Comparison of ENCODE assay signal across 8 mouse cellular contexts in the genomic region with DNA sequence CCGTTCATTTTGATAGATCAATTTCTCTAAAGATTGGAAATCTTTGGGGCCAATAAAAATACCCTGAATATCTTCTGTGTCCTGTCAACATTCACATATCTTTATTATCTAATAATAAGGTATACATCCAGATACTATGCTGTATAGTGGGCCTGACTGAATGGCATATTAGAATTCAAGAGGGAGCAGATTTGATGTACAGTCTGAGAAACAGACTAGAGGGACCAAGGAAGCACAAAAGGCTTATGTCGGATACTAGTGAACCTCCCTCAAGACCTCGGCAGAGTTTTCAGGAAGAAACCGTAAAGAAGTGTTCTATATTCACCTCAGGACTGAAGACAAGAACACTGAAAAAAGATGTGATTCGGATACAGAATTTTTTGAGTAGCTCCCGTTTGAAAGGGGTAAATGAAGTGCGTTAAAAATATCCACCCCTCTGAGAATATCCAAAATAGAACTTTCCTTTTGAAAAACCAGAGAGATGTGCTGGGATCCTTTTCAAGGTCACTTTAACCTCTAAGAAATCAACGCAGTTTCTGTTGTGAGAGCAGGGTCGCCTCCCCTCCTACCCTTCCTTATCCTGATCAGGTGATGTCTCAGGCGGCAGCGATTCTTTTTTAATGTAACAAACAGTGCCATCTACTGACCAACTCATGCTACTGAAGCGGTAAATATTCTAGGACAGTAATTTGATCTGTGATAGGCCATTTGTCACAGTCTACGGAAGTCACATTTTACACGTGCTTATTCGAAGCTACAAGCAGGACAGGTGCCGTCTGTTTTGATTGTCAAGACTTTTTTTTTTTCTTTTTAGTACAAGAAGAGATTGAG.
DNase-seq lines count a peak whose midpoint lies in the region; ATAC-seq and TF ChIP-seq lines count a peak whose summit lies in the region.

No protein-coding gene starts in this region.

- WGBS in forebrain, embryonic 15.5 days = 17% methylated on average over 16 of the region's 16 CpGs
- 31% methylated on average over 16 of the region's 16 CpGs for whole genome bisulfite sequencing in hindbrain, embryonic 10.5 days
- WGBS in lung, postnatal 0 days = 20% methylated on average over 16 of the region's 16 CpGs

- no peaks in the 10 kb centered on the region for H3K27me3 ChIP-seq in forebrain, embryonic 15.5 days
- H3K27me3 ChIP-seq in hindbrain, embryonic 10.5 days (ENCODE audit: insufficient read depth, poor library complexity, severe bottlenecking) = no peaks in the 10 kb centered on the region
- no peaks in the 10 kb centered on the region for H3K27me3 ChIP-seq in lung, postnatal 0 days (replicated peaks; ENCODE audit: insufficient read depth, low read length)

- H3K4me3 ChIP-seq in forebrain, embryonic 15.5 days = peak overlapping the region; percentile 4; the same call in 1 of the 2 replicates
- no peak overlapping the region for H3K4me3 ChIP-seq in hindbrain, embryonic 10.5 days
- peak overlapping the region; percentile 26 for H3K4me3 ChIP-seq in layer of hippocampus, adult 2 months
- H3K4me3 ChIP-seq in lung, postnatal 0 days (ENCODE audit: low read depth, low read length) = no peak overlapping the region

- H3K27ac ChIP-seq in forebrain, embryonic 15.5 days (replicated peaks) = no peak overlapping the region
- no peak overlapping the region for H3K27ac ChIP-seq in hindbrain, embryonic 10.5 days
- H3K27ac ChIP-seq in layer of hippocampus, adult 2 months = peak overlapping the region; percentile 74
- no peak overlapping the region for H3K27ac ChIP-seq in lung, postnatal 0 days (ENCODE audit: low read length)

- peak; percentile 76 for ATAC-seq in cerebellum, adult (ENCODE audit: insufficient number of reproducible peaks, low FRiP score, low TSS enrichment)
- peak; percentile 89 for ATAC-seq in forebrain, embryonic 15.5 days (replicated peaks)
- ATAC-seq in lung, postnatal 0 days = peak; percentile 52; the same call in 1 of the 2 replicates

- TF ChIP-seq EP300 in lung, postnatal 0 days (IDR thresholded peaks at IDR 0.05) = peak; percentile 40; the same call in 1 of the 2 replicates

- peak overlapping the region; percentile 35; the same call in 1 of the 2 replicates for H3K4me2 ChIP-seq in forebrain, embryonic 15.5 days (replicated peaks)
- H3K4me2 ChIP-seq in lung, postnatal 0 days (replicated peaks; ENCODE audit: low read depth, low read length) = peak overlapping the region; percentile 14; the same call in 1 of the 2 replicates

- no peaks in the 10 kb centered on the region for H3K9me3 ChIP-seq in forebrain, embryonic 15.5 days
- H3K9me3 ChIP-seq in hindbrain, embryonic 10.5 days = no peaks in the 10 kb centered on the region
- no peaks in the 10 kb centered on the region for H3K9me3 ChIP-seq in lung, postnatal 0 days (ENCODE audit: low read length)

- peaks cover 8% of the 10 kb centered on the region; the same call in 1 of the 2 replicates for H3K4me1 ChIP-seq in forebrain, embryonic 15.5 days
- H3K4me1 ChIP-seq in hindbrain, embryonic 10.5 days (replicated peaks) = no peaks in the 10 kb centered on the region
- no peaks in the 10 kb centered on the region for H3K4me1 ChIP-seq in lung, postnatal 0 days (ENCODE audit: insufficient read depth, low read depth, low read length)

- TF ChIP-seq CTCF in layer of hippocampus, adult 2 months (conservative IDR thresholded peaks at IDR 0.05) = peak; percentile 92
- TF ChIP-seq CTCF in lung, postnatal 0 days (IDR thresholded peaks at IDR 0.05) = peak; percentile 84

- no peak overlapping the region for H3K9ac ChIP-seq in forebrain, embryonic 15.5 days (replicated peaks)
- no peak overlapping the region for H3K9ac ChIP-seq in lung, postnatal 0 days (replicated peaks; ENCODE audit: low read depth)

- peak; percentile 62 for DNase-seq in Muller cell, postnatal 12 days (ENCODE audit: inconsistent ontology term)
- DNase-seq in hindbrain, embryonic 10.5 days (ENCODE audit: low spot score) = peak; percentile 35
- peak; percentile 58 to 71 for DNase-seq in layer of hippocampus, adult 2 months (ENCODE audit: low spot score in 2 of 2)
- DNase-seq in lung, postnatal 0 days (ENCODE audit: low spot score) = peak; percentile 74
- peak; percentile 37 for DNase-seq in ovary, postnatal 14 days (ENCODE audit: low spot score)
- no peak for DNase-seq in T-cell, adult 2 months (ENCODE audit: low spot score)

- no peaks in the 10 kb centered on the region for H3K36me3 ChIP-seq in forebrain, embryonic 15.5 days
- H3K36me3 ChIP-seq in hindbrain, embryonic 10.5 days = no peaks in the 10 kb centered on the region
- H3K36me3 ChIP-seq in lung, postnatal 0 days (ENCODE audit: insufficient read depth, low read length) = no peaks in the 10 kb centered on the region

Comparison
In these comparisons a context has a peak if more than half of its experiments do, and no peak if none do; other contexts are left out.
1. H3K4me3 ChIP-seq: peak in forebrain, embryonic 15.5 days (single experiment) and layer of hippocampus, adult 2 months (single experiment); none in hindbrain, embryonic 10.5 days (single experiment) and lung, postnatal 0 days (single experiment).
2. Peak in every context shown above with its lines, with median percentiles within 50 percentile points of each other: ATAC-seq.